Mouse (Mus musculus) ES-E14 (cell line): Measurements from ENCODE around the gene Gm4869. TPM values are rescaled to one million over a fixed set of nuclear protein-coding genes. Genes with fewer than 3 reads are reported as not detected.
A peak's percentile ranks its signal among the peaks of the same experiment; 100 is the strongest.

Experiments
- DNase-seq: peaks from one replicate; pipeline ENCODE4 v3.0.0-alpha.2; 2013; ENCODE audit warnings: low read depth, low spot score
- H3K27ac ChIP-seq: 2 replicates; pipeline ENCODE4 v1.5.1; 2012; ENCODE audit warnings: low read depth, mild to moderate bottlenecking, low read length, moderate library complexity, mixed read lengths; ENCODE audit not compliant: poor library complexity, insufficient read depth, severe bottlenecking
- H3K36me3 ChIP-seq: 2 replicates; pipeline ENCODE4 v1.6.1; 2012; ENCODE audit warnings: mild to moderate bottlenecking, low read length, moderate library complexity, mixed read lengths; ENCODE audit not compliant: control insufficient read depth, poor library complexity, insufficient read depth, severe bottlenecking
- H3K4me1 ChIP-seq, 2 experiments: fragments of 150-350 bp in 1 of 2; sonication (generic) in 1 of 2; 2 replicates each; pipeline ENCODE4 v1.6.1; 2012; ENCODE audit warnings: low read length in 2 of 2, mild to moderate bottlenecking in 1 of 2, mixed read lengths in 1 of 2; ENCODE audit not compliant: control insufficient read depth in 2 of 2, insufficient read depth in 2 of 2, poor library complexity in 1 of 2
- H3K4me3 ChIP-seq, 2 experiments: fragments of 150-350 bp in 1 of 2; sonication (generic) in 1 of 2; 2 replicates each; pipeline ENCODE4 v1.5.1; 2012; ENCODE audit warnings: low read length in 2 of 2, low read depth in 1 of 2, mild to moderate bottlenecking in 1 of 2, mixed read lengths in 1 of 2; ENCODE audit not compliant: insufficient read depth in 1 of 2, poor library complexity in 1 of 2, severe bottlenecking in 1 of 2
- H3K9ac ChIP-seq: 2 replicates; pipeline ENCODE4 v1.6.1; 2012; ENCODE audit warnings: low read depth, mild to moderate bottlenecking, low read length, mixed read lengths; ENCODE audit not compliant: poor library complexity, insufficient read depth, severe bottlenecking
- H3K9me3 ChIP-seq: fragments of 150-350 bp; sonication (generic); 2 replicates; pipeline ENCODE4 v1.6.1; 2012; ENCODE audit warnings: low read depth, mild to moderate bottlenecking, low read length; ENCODE audit not compliant: control insufficient read depth, insufficient read depth
- CHD2 ChIP-seq: IDR thresholded peaks from 2 replicates; pipeline ENCODE4 v1.6.1; 2014; ENCODE audit warnings: mild to moderate bottlenecking, low read depth, low read length, inconsistent platforms
- HCFC1 ChIP-seq: IDR thresholded peaks from 2 replicates; pipeline ENCODE4 v1.6.1; 2012; ENCODE audit warnings: low read length, inconsistent platforms, borderline replicate concordance; ENCODE audit not compliant: insufficient read depth
- MAFK ChIP-seq: IDR thresholded peaks from 2 replicates; pipeline ENCODE4 v1.6.1; 2014; ENCODE audit warnings: mild to moderate bottlenecking, low read depth, low read length, inconsistent platforms; ENCODE audit not compliant: insufficient read depth
- ZC3H11A ChIP-seq: IDR thresholded peaks from 2 replicates; pipeline ENCODE4 v1.6.1; 2012; ENCODE audit warnings: low read depth, mild to moderate bottlenecking, inconsistent platforms, low read length, borderline replicate concordance
- ZNF384 ChIP-seq: IDR thresholded peaks from 2 replicates; pipeline ENCODE4 v1.6.1; 2012; ENCODE audit warnings: low read depth, low read length, inconsistent platforms
- in situ Hi-C, 2 experiments: fragments of 600-800 bp; cut with MboI; formaldehyde crosslinking; loops; one replicate each; pipeline ENCODE4 v1.15.1; 2025; ENCODE audit warnings: low sequenced_read_pairs in 2 of 2, inconsistent platforms in 1 of 2; ENCODE audit not compliant: unreplicated experiment in 2 of 2
- total RNA-seq: library from RNA; depleted of rRNA; stranded (reverse); fragments of 300-350 nt; gene quantifications from 2 replicates; pipeline ENCODE4 v1.2.3, GENCODE M21; 2012

The Gm4869 gene
- total RNA-seq, 1 experiment, result 0.13 TPM

- Histone ChIP-seq H3K9me3 (no peaks in the 10 kb centered on the region), H3K27ac (no peak overlapping the region), H3K4me1 (peaks cover 0 to 37% of the 10 kb centered on the region in 2 experiments; a peak in 2 of 4 replicates), H3K36me3 (0 out of 2 replicates have a peak, but pooled peaks cover 5% of the 10 kb centered on the region), H3K4me3 (no peak overlapping the region), H3K9ac (no peak overlapping the region)
- in situ Hi-C loops, result no loop called here
- DNase-seq, result no peak
- TF ChIP-seq ZC3H11A (no peak), ZNF384 (no peak), MAFK (no peak), HCFC1 (no peak), CHD2 (no peak)
These were observed 64.9 kb downstream of the Gm4869 start for GRCm38 (mm10) chr5:140510012-140511000.

DNA sequence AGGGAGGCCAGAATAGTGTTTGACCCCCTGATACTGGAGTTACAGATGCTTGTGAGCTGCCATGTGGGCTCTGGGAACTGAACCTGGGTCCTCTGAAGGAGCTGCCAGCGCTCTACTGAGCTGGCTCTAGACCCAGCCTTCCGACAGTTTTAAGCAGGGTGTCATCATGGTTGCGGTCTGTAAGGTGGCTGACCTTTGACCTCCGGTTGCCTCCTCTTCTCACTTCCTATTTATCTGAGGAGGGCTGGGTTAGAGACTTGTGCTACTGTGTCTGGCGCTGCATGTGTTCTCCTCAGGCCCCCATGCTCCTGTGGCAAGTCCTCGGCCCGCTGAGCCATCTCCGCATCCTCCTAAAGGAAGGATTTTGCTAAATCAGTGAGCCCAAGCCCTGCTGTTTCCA is 68.5 kb downstream of the Gm4869 start:
- DNase-seq, result no peak
- no peak for TF ChIP-seq MAFK
- TF ChIP-seq CHD2, result no peak
- TF ChIP-seq HCFC1, result no peak
- no peak for TF ChIP-seq ZC3H11A
- TF ChIP-seq ZNF384, result no peak
- Histone ChIP-seq H3K4me3 (no peak overlapping the region), H3K27ac (peak overlapping the region; percentile 48; the same call in 1 of the 2 replicates), H3K4me1 (peaks cover 0 to 22% of the 10 kb centered on the region in 2 experiments; a peak in 2 of 4 replicates), H3K36me3 (0 out of 2 replicates have a peak, but pooled peaks cover 5% of the 10 kb centered on the region), H3K9me3 (no peaks in the 10 kb centered on the region), H3K9ac (peak overlapping the region; percentile 20; the same call in 1 of the 2 replicates)
- in situ Hi-C loops, result no loop called here

DNA sequence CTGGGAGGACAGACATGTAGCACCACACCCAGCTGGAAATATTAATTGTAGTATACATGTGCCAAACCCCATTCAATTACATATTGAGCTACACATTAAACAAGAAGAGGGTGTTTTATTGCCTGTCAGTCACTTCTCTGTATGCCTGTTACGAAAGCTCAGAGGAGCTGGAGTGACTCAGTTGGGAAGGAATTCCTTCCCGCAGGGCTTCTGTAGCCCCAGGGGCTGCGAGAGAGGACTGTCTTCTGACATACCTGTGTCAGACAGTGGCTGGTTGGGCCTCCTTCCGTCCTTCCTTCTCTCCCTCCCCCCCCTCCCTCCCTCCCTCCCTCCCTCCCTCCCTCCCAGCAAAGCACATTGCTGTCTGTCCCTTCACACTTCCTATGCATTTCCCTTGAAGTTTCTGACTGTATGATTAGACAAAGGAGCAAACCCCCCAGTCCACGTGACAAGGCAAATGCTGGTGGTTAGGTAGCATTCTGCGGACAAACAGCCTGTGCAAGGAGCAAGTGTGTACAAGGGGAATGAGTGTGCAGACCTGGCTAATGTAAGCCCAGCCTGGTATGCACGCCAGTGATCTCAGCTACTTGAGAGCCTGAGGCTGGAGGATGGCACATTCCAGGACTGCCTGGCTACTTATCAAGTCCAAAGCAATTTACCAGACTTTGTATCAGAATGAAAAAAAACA is 69.5 kb downstream of the Gm4869 start:
- Histone ChIP-seq H3K9me3 (no peaks in the 10 kb centered on the region), H3K36me3 (0 out of 2 replicates have a peak, but pooled peaks cover 5% of the 10 kb centered on the region), H3K27ac (peak overlapping the region; percentile 74), H3K9ac (no peak overlapping the region), H3K4me1 (peaks cover 0 to 21% of the 10 kb centered on the region in 2 experiments; a peak in 2 of 4 replicates), H3K4me3 (no peak overlapping the region)
- in situ Hi-C loops, result no loop called here
- peak; percentile 69 for DNase-seq
- TF ChIP-seq ZNF384 (no peak), MAFK (no peak), HCFC1 (no peak), CHD2 (no peak), ZC3H11A (no peak)

- no peak for TF ChIP-seq CHD2
- no peak for TF ChIP-seq ZC3H11A
- no peak for TF ChIP-seq MAFK
- TF ChIP-seq ZNF384, result no peak
- TF ChIP-seq HCFC1, result no peak
- no peak overlapping the region for H3K27ac ChIP-seq
- no peaks in the 10 kb centered on the region for H3K36me3 ChIP-seq
- peaks cover 0 to 19% of the 10 kb centered on the region in 2 experiments; a peak in 2 of 4 replicates for H3K4me1 ChIP-seq
- in situ Hi-C loops, result no loop called here
- no peaks in the 10 kb centered on the region for H3K9me3 ChIP-seq
- DNase-seq, result no peak
- H3K4me3 ChIP-seq, result peak overlapping the region in 1 of 2 experiments; percentile 29; a peak in 2 of 4 replicates
- no peak overlapping the region for H3K9ac ChIP-seq
These were observed 71.9 kb downstream of the Gm4869 start for GRCm38 (mm10) chr5:140517159-140517920.
